Mouse (Mus musculus) heart, embryonic 15.5 days (tissue): Measurements from ENCODE around the gene 4930447C04Rik. TPM values are rescaled to one million over a fixed set of nuclear protein-coding genes. Genes with fewer than 3 reads are reported as not detected.

Experiments used
- ATAC-seq: fragments of 200-750 bp; cut with Nextera tagmentation; replicated peaks from 2 replicates; pipeline ENCODE4 v1.8.0; 2017; ENCODE audit warnings: low read depth, moderate TSS enrichment; ENCODE audit not compliant: insufficient number of reproducible peaks, insufficient read depth, low FRiP score
- H3K27ac ChIP-seq: fragments of 300-500 bp; sonication (generic); 2 replicates; pipeline ENCODE4 v1.5.1; 2015; ENCODE audit warnings: mild to moderate bottlenecking, inconsistent platforms
- H3K27me3 ChIP-seq: fragments of 300-500 bp; sonication (generic); 2 replicates; pipeline ENCODE4 v1.6.1; 2015; ENCODE audit warnings: inconsistent platforms
- H3K36me3 ChIP-seq: fragments of 300-500 bp; sonication (generic); 2 replicates; pipeline ENCODE4 v1.6.1; 2015; ENCODE audit warnings: mild to moderate bottlenecking, inconsistent platforms
- H3K4me1 ChIP-seq: fragments of 300-500 bp; sonication (generic); replicated peaks from 2 replicates; pipeline ENCODE4 v1.6.1; 2015; ENCODE audit warnings: inconsistent platforms
- H3K4me2 ChIP-seq: fragments of 300-500 bp; sonication (generic); 2 replicates; pipeline ENCODE4 v1.6.1; 2015; ENCODE audit warnings: inconsistent platforms, mild to moderate bottlenecking, moderate library complexity
- H3K4me3 ChIP-seq: fragments of 300-500 bp; sonication (generic); 2 replicates; pipeline ENCODE4 v1.5.1; 2015; ENCODE audit warnings: mild to moderate bottlenecking, inconsistent platforms
- H3K9ac ChIP-seq: fragments of 300-500 bp; sonication (generic); 2 replicates; pipeline ENCODE4 v1.6.1; 2015; ENCODE audit warnings: mild to moderate bottlenecking, inconsistent platforms
- H3K9me3 ChIP-seq: fragments of 300-500 bp; sonication (generic); replicated peaks from 2 replicates; pipeline ENCODE4 v1.6.1; 2016; ENCODE audit warnings: inconsistent platforms
- WGBS: fragments of 180-500 bp; shearing (Covaris S2); methylation state at CpG from one replicate; pipeline ENCODE4 v1.1.7; 2015; ENCODE audit warnings: mixed read lengths; 5-methylcytosine and 5-hydroxymethylcytosine counted together
- polyA plus RNA-seq: library from polyadenylated mRNA; unstranded; fragments of >200 nt; fragmentation: Nextera tagmentation; extraction: Ambion mirVana; gene quantifications from 2 replicates; pipeline ENCODE4 v1.2.1, GENCODE M21; 2015

The 4930447C04Rik gene
- polyA plus RNA-seq, 1 experiment from 2014 or later: 1.9 TPM

DNA sequence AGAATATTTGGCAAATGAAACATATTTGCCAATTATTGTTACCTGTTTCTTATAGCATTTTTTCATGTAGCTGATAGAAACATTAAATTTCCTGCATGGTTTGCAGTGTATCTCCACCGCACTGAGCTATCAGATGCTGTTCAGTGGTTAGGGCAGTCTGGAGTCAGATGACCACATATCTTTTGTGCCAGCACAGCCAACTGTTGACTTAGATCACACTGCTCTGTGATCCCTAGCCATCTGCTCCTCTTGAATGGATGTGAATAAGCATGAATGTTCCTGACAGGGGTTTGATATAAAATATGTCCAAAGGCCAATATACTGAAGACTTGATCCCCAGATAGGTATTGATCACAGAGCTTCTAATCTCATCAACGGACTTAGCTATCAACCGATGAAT is 17.9 kb upstream of the 4930447C04Rik start:
- H3K4me3 ChIP-seq: no peak overlapping the region
- peaks cover 8% of the 10 kb centered on the region; the same call in 1 of the 2 replicates for H3K27me3 ChIP-seq
- no peak for ATAC-seq
- H3K4me1 ChIP-seq: peaks cover 13% of the 10 kb centered on the region
- no peak overlapping the region for H3K27ac ChIP-seq
- no peaks in the 10 kb centered on the region for H3K9me3 ChIP-seq
- WGBS: 89% methylated on average over 3 of the region's 3 CpGs
- H3K9ac ChIP-seq: no peak overlapping the region
- H3K4me2 ChIP-seq: no peak overlapping the region
- H3K36me3 ChIP-seq: no peaks in the 10 kb centered on the region

DNA sequence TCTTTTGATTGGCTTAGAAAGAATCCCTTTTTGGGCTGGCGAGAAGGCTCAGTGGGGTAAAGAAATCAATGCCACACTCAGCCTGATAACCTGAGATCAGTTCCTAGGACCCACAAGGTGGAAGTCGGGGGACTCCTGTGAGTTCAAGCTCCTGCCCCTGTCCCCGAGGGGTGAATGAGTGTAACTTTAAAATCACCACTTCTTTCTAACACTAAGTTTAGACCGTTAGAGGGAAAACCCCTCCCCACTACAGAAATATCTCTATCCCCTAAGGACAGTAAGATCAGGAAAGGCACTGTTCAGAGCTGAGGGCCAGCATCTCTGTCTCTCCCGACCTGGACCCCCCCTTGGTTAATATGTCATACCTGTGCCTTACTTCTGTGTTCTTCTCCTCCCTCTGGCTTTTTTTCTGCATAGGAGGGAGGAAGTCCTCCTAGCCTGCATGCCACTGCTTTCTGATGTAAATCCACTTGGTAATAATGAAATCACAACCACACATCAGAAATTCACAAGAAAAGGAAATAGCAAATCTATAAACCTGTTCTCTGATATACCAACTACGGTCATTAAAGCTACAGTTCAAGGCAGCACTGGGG is 17.4 kb upstream of the 4930447C04Rik start:
- H3K27ac ChIP-seq: no peak overlapping the region
- no peaks in the 10 kb centered on the region for H3K36me3 ChIP-seq
- ATAC-seq: no peak
- H3K4me1 ChIP-seq: peaks cover 13% of the 10 kb centered on the region
- H3K4me2 ChIP-seq: no peak overlapping the region
- H3K27me3 ChIP-seq: peaks cover 10% of the 10 kb centered on the region; the same call in 1 of the 2 replicates
- no peaks in the 10 kb centered on the region for H3K9me3 ChIP-seq
- WGBS: 57% methylated on average over 6 of the region's 6 CpGs
- no peak overlapping the region for H3K9ac ChIP-seq
- H3K4me3 ChIP-seq: no peak overlapping the region

DNA sequence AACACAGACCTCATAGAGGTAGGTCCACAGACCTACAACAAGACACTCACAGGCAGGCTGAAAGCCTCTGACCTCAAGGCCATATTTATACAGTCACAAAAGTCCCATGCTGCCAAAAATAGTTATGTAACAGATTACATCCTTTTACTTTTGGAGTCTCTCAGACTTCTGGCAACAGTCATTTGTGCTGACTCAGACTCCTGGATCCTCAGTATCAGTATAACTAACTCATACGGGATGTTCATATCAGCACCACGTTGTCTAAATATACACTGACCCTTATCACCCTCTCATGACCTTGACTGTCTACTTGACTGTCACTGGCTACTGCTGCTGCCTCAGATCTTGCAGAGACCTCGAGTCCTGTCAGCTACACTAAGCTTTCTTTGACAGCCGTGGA is 14.3 kb upstream of the 4930447C04Rik start:
- H3K4me1 ChIP-seq: peaks cover 13% of the 10 kb centered on the region
- ATAC-seq: no peak
- peaks cover 23% of the 10 kb centered on the region for H3K27me3 ChIP-seq
- no peak overlapping the region for H3K9ac ChIP-seq
- no peaks in the 10 kb centered on the region for H3K36me3 ChIP-seq
- WGBS: 15% methylated on average over 4 of the region's 4 CpGs
- H3K4me2 ChIP-seq: no peak overlapping the region
- H3K27ac ChIP-seq: no peak overlapping the region
- H3K9me3 ChIP-seq: no peaks in the 10 kb centered on the region
- H3K4me3 ChIP-seq: no peak overlapping the region

DNA sequence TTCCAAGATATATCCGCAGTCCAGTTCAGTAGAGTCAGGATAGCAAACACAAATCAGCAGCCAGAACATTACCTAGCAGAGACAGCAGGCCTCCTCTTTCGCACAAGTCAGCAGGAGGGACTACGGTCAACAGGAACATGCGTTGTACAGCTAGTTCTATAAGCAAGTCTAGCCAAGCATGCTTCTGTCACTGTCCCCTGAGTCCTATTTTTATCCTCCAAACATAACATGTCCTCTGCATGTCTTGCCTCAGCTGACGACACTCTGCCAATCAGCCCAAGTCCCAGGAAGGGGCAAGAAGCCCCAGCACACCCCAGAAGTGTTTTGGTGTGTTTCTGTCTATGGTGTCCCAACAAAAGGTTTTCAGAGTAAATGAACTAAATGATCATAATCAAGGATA is 13.3 kb upstream of the 4930447C04Rik start:
- Histone ChIP-seq H3K27me3 (peaks cover 32% of the 10 kb centered on the region), H3K4me3 (no peak overlapping the region), H3K9me3 (no peaks in the 10 kb centered on the region), H3K27ac (no peak overlapping the region), H3K36me3 (no peaks in the 10 kb centered on the region), H3K4me1 (peaks cover 13% of the 10 kb centered on the region), H3K9ac (no peak overlapping the region), H3K4me2 (no peak overlapping the region)
- 59% methylated on average over 5 of the region's 5 CpGs for WGBS
- ATAC-seq: no peak

DNA sequence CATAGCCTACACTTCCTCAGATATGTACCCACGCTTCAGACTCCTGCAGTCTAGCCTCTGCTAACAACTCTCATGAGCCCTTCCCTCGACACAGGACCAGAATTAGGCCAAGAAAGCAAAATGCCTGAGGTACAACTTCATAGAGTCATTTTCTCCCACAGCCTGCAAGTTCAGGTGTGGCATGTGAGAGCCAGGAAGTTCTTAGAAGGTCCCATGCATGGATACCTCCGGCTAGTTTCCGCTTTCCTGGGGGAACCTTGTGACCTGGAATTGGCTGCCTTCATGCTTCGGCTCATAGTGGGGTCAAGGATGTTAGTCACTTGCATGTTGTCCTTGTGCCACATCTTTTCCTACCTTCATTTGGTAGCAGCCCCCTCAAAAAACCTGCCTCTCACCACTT is 12.5 kb upstream of the 4930447C04Rik start:
- Histone ChIP-seq H3K36me3 (no peaks in the 10 kb centered on the region), H3K9me3 (no peaks in the 10 kb centered on the region), H3K9ac (no peak overlapping the region), H3K27me3 (peaks cover 38% of the 10 kb centered on the region), H3K4me1 (peaks cover 13% of the 10 kb centered on the region), H3K4me2 (no peak overlapping the region), H3K27ac (no peak overlapping the region), H3K4me3 (no peak overlapping the region)
- ATAC-seq: no peak
- 83% methylated on average over 5 of the region's 5 CpGs for WGBS

DNA sequence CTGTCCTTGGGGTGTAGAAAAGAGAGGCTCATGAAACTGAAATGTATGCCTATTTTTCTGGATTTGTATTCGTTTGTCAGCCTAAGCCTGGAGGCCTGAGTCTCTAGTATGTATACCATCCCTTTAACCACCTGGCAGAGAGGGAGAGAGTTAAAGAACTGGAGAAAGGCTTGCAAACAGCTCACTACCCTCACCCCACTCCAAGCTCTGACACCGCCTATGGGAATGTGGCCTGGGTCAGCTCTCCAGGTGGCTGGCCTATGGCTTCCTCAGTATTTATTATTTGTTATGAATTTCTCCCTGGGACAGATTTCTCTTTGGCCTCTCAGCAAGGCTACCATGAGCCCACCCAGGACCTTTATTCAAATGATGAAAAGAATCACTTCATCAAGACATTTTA is 6.8 kb upstream of the 4930447C04Rik start:
- 28% methylated on average over 2 of the region's 2 CpGs for WGBS
- peaks cover 85% of the 10 kb centered on the region for H3K27me3 ChIP-seq
- ATAC-seq: no peak

DNA sequence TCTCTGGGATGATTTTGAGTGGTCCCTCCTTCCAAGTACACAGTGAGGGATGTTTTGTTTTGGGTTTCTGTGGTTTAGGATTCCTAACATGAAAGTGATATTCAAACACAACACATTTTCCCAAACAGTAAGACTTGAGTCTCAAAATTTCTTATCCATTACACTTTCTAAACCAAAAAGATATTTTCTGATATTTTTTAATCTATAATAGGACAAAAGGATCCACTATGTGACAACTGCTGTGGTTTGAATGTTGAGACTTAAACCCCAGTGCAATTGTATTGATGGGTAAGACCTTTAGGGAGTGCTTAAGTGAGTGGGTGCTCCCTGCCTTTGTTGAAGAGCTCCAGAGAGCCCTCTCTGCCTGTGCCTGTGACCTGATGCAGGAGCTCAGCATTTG is 6.2 kb upstream of the 4930447C04Rik start:
- Histone ChIP-seq H3K9ac (no peak overlapping the region), H3K4me3 (no peak overlapping the region), H3K27me3 (peaks cover 88% of the 10 kb centered on the region), H3K9me3 (no peaks in the 10 kb centered on the region), H3K4me1 (peaks cover 12% of the 10 kb centered on the region), H3K4me2 (no peak overlapping the region), H3K27ac (no peak overlapping the region), H3K36me3 (no peaks in the 10 kb centered on the region)
- no peak for ATAC-seq

More for the DNA sequence above, 6.8 kb upstream of the 4930447C04Rik start:
- H3K36me3 ChIP-seq: no peaks in the 10 kb centered on the region
- H3K9ac ChIP-seq: no peak overlapping the region
- no peak overlapping the region for H3K4me3 ChIP-seq
- no peaks in the 10 kb centered on the region for H3K9me3 ChIP-seq
- no peak overlapping the region for H3K4me2 ChIP-seq
- no peak overlapping the region for H3K27ac ChIP-seq
- H3K4me1 ChIP-seq: peaks cover 12% of the 10 kb centered on the region

DNA sequence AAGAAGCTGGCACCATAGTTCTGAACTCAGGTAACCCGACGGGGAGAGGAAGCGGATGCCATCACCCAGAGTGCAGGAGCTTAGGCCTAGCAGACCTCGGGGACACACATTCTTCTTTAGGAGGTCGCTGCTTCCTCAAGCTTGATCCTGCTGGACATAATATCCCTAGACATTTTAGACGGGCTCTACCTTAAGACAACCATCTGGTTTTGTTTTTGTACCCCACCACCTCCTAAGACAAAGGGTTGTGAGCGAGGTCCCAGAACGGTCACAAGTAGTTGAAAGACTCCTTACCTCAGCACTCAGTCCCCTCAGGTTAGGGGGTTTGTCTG is 5.5 kb upstream of the 4930447C04Rik start:
- Histone ChIP-seq H3K4me3 (peak overlapping the region; percentile 48), H3K9me3 (no peaks in the 10 kb centered on the region), H3K36me3 (no peaks in the 10 kb centered on the region), H3K4me1 (peaks cover 12% of the 10 kb centered on the region), H3K9ac (no peak overlapping the region), H3K4me2 (peak overlapping the region; percentile 72), H3K27me3 (peaks cover 91% of the 10 kb centered on the region), H3K27ac (no peak overlapping the region)
- 14% methylated on average over 8 of the region's 8 CpGs for WGBS
- 0 out of 2 replicates have a peak, but pooled peaks have one; percentile 14 for ATAC-seq

DNA sequence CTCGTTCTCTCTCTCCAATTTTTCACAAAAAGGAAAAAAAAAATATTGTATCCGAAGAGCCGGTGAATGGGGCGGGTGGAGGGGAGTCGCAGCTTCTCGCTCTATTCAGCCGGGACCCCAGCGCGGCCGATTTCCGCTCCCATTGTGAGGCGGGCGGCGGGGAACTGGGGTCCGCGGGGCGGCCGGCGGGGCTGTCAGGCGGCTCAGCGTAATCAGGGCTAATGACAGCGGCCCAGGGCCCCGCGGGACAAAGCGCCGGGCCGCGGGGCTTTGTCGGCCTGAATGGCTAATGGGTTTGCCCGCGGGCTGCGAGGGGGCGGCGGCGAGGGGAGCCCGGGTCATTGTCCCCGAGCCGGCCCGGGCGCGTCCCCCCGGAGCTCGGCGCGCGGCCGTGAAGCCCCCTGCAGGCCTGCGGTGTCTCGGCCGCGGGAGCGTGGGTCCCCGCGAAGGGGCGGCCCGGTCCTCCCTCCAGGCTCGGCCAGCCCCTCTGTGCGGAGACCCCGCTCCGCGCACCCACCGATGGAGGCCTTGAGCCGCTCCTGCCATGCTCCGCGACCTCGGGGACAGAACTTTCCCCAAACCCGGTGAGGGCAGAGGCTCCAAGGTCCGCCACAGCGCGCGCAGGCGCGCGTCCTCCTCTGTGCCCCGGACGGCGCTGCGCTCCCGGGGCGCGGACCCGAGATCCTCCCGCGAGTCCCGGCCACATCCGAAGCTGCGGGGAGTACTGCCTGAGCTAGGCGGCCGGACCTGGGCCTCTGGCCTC is 4.9 kb upstream of the 4930447C04Rik start:
- H3K9ac ChIP-seq: peak overlapping the region; percentile 38; the same call in 1 of the 2 replicates
- under 1% methylated on average over 80 of the region's 89 CpGs for WGBS
- 0 out of 2 replicates have a peak, but pooled peaks have one; percentile 10 for ATAC-seq

DNA sequence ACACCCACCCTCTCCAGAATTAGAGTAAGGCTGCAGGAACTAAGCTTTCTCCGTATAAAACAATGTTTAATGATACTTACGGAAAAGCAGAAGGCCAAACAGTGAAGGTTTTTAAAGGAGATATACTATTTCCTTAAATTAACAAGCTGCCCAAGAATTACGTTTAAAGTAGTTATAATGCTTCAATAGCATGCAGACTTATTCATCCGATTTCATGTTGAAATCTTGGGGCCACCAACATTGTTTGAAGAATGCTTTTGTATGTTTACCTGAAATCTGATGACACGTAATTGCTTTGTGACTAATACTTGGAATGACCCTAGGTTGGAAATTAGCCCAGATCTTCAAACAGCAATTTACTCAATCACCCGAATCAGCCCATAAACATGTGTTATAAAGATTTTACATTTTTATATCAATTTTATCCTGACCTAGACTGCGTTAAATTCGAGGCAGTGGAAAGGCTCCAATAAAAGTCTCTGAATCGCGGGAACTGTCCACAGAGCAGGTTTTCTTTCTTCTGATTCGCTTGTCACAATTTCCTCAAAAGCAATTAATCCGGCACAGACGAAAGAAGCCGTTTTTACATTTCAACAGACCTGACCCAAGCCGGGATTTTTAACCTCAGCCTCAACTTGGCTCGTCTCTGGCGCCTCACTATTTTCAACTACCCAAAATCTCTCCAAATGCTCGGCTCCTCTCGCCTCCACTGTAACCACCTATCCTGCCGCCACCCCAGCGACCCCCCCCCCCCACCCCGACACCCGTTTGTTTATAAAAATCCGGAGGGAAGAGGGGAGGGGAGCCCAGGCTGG is 4.0 kb upstream of the 4930447C04Rik start:
- Histone ChIP-seq H3K9ac (no peak overlapping the region), H3K4me1 (peaks cover 21% of the 10 kb centered on the region), H3K4me3 (peak overlapping the region; percentile 48), H3K36me3 (no peaks in the 10 kb centered on the region), H3K9me3 (no peaks in the 10 kb centered on the region), H3K27me3 (peaks cover 96% of the 10 kb centered on the region), H3K4me2 (peak overlapping the region; percentile 72), H3K27ac (no peak overlapping the region)
- no peak for ATAC-seq
- 3% methylated on average over 24 of the region's 24 CpGs for WGBS

More for the DNA sequence above, 4.9 kb upstream of the 4930447C04Rik start:
- peaks cover 94% of the 10 kb centered on the region for H3K27me3 ChIP-seq
- no peak overlapping the region for H3K27ac ChIP-seq
- H3K4me2 ChIP-seq: peak overlapping the region; percentile 72
- peaks cover 12% of the 10 kb centered on the region for H3K4me1 ChIP-seq
- H3K36me3 ChIP-seq: no peaks in the 10 kb centered on the region
- H3K4me3 ChIP-seq: peak overlapping the region; percentile 48
- no peaks in the 10 kb centered on the region for H3K9me3 ChIP-seq

DNA sequence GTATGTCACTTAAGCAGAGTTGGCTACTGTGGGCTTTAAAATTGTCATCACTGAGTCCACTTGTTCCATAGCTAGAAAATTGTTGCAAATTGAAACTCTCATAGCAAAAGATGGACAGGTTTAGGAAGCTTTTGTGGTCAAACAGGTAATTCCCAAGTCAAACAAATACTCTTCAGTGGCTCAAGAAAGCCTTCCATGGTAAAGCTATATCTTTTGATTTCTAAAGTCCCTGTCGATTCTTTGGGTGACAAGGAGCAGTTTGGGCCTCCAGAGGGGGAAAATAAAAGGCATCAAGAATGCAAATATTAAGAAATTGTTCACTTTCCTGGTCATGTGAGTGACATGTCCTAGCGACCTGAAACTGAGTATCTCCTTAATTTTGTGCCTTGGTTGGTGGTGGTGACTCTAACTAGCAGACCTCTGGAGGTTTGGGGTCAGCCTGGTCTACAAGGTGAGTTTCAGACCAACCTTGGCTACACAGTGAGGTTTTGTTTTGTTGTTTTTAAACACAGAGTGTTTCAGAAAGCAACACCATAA is 3.1 kb upstream of the 4930447C04Rik start:
- H3K4me2 ChIP-seq: no peak overlapping the region
- H3K4me3 ChIP-seq: no peak overlapping the region
- no peak overlapping the region for H3K27ac ChIP-seq
- peaks cover 98% of the 10 kb centered on the region for H3K27me3 ChIP-seq
- H3K4me1 ChIP-seq: peaks cover 25% of the 10 kb centered on the region
- H3K36me3 ChIP-seq: no peaks in the 10 kb centered on the region
- no peaks in the 10 kb centered on the region for H3K9me3 ChIP-seq
- 17% methylated on average over 2 of the region's 2 CpGs for WGBS
- no peak overlapping the region for H3K9ac ChIP-seq
- ATAC-seq: no peak
